Mouse (Mus musculus) left cerebral cortex, postnatal 25 days (tissue): ENCODE data around the gene Cth. TPM values are rescaled to one million over a fixed set of nuclear protein-coding genes. Genes with fewer than 3 reads are reported as not detected.

Experiments used
- DNase-seq, 2 experiments: peaks; one replicate each; pipeline ENCODE4 v3.0.0; 2022; ENCODE audit warnings: low spot score in 2 of 2, mixed read lengths in 1 of 2
- intact Hi-C: fragments of 180-260 bp; cut with DNase I; formaldehyde crosslinking; loops from one replicate; pipeline ENCODE4 v1.15.1; 2025
- total RNA-seq, 2 experiments: library from RNA; stranded (reverse); gene quantifications; 2 replicates each; pipeline ENCODE4 v1.2.3; 2021

The Cth gene
- total RNA-seq, 2 experiments from 2014 or later, result 6.7 to 8.0 TPM

DNA sequence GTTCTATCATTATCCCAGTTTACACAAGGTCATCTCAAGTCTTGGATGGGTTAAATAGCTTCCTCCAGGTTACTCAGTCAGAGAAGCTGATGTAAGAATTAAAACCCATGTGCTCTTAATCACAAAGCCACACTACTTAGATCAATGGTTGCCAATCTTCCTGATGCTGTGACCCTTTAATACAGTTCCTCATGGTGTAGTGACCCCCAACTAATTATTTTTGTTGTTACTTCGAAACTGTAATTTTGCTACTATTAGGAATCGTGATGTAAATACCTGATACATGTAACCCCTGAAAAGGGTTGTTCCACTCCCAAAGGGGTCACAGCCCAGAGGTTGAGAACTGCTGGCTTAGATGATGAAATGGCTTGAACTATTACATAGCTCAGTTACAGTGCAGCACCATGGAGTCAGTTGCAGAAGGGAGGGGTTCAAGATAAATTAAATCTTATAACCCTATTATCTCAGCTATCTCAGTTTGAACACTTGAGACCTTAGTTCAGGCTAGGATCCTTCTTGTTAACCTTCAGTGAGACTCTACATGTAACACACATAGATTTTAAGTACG lies 1.5 kb downstream of the Cth start:
- DNase-seq, result no peak
- intact Hi-C loops, result no loop called here

DNA sequence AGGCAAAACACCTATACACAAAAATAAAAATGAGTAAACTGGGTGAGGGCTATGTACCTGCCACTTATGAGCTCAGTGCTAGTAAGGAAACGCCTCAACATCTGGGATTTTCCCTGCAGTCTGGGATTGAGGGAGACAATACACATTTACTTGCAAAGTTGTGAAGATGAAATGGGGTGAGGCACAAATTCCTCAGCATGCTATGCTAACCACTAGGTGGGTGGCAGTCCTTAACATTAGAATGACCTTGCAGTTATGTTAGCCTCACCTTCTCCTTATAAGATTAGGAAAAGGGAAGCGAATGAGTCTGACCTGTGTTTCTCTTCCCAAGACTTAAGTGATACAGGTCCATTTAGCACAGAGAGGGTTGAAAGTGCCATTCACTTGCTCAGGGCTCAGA lies 3.5 kb downstream of the Cth start:
- intact Hi-C loops, result no loop called here
- no peak for DNase-seq

DNA sequence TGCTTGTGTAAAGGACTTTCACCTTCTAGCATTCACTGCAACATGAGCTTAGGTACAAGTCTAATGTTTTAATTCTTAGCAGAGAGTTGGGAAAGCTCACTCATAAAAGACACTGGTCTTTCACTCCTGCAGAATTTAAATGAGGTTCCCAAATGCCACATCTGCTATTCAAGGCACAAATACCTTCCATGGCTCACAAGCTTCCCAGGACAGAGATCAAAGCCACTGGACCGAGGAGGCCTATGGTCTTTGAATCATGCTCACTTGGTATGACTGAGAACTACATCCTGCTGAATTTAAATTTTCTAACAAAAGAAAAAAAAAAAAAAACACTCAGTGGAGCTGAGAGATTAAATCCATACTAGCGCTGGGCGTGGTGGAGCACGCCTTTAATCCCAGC lies 8.5 kb downstream of the Cth start:
- no peak for DNase-seq
- intact Hi-C loops, result no loop called here

DNA sequence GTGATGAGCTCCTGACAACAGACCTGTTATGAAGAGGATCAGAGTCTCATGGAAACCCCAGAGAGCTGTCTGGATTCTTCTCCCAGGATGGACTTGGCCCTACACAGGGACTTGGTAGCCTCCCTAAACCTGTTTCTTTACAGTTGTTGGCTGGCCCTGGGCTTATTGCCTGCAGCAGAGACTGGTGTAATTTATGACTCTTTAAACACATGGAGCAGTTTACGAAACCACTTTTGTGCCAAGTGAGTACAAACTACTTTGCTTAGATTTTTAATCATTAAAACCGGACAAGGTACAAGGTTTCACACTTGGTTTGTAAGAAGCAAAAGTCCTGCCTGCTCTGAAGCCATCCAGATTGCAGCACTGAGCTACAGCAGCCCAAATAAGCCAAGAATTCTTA lies 12.7 kb downstream of the Cth start:
- intact Hi-C loops, result no loop called here
- no peak for DNase-seq

DNA sequence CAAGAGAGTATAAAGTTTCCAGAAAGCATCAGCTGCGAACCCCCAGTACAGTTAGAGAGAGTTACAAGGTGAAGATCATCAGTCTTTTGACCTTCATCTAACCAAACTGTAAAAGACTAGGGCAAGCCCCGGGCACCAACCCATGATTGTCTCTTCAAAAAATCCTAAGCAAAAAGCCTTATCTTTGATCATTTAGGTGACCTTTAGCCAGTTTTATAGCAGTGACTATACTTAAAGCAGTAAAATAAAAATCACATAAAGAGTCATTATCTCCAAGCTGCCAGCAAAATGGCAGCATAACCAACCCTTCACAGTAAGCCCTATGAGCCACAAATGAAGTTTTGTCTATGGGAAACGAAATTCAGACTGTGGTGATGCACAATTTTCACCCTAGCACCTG lies 14.6 kb downstream of the Cth start:
- intact Hi-C loops, result no loop called here
- DNase-seq, result no peak

DNA sequence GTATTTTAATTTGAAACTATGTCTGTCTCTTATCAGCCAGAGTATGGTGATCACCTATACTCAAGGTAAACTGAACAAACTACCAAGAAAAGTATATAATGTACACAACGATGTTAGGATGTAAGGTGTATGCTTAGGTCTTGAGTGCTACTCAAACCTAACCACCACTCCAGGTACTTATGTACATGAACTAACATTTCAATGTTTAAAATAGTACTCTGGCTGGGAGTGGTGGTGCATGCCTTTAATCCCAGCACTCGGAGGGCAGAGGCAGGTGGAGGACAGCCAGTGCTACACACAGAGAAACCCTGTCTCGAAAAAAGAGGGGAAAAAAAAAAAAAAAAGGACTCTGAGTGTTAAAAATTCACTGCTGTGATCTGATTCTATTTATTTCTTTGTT lies 16.7 kb downstream of the Cth start:
- intact Hi-C loops, result no loop called here
- no peak for DNase-seq

DNA sequence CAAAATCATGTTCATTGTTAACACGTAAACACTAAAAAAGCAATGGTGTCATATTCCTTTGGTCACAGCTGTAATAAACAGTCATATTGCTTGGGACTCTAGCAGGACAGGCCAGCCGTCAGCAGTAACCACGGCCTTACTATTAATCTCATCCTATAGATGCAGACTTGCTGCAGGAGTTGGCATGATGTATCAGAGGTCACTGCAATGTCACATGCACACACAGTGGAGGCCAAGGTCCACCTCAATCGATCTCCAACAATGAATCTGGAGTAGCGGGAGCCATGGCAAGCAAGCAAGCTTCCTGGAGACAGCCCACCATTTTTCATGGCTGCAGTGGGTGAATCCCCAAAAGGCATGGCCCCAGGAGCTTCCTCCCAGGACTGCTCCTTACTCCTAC lies 23.2 kb downstream of the Cth start:
- DNase-seq, result no peak
- intact Hi-C loops, result no loop called here

DNA sequence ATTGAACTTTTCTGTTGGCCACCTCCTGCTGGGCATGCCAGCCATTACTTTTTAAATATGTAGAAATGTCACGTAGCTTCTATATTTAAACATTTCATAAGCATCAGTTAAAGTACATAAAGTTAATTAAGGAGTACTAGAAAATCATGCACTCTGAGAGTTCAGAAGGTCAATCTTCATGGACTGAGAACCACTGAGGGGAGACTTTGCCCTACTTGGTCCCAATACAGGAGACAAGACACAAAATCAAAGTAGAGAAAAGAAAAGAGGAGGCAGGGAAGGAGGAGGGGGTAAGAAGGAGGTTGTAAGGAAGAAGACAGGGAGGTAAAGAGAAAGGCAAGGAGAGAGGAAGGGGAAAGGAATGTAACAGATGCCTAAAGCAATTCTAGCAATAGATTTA lies 24.9 kb downstream of the Cth start:
- DNase-seq, result no peak
- intact Hi-C loops, result no loop called here

DNA sequence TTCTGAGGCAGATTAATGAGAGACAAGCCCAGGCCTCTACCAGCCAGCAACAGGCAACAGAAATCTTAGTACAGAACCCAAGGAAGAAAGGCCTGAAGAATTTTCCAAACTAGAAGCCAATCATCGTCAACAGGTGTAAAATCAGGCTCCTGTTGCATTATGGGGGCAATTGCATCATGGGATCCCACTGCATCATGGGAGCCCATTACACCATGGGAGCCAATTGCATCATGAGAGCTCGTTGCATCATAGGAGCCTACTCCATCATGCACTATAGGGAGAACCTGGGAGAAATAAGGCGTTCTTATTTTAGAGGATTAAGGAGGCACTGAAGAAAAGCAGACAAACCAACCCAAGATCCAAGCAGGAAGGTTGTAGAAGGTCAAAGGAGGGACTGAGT lies 27.2 kb downstream of the Cth start:
- intact Hi-C loops, result no loop called here
- DNase-seq, result no peak

DNA sequence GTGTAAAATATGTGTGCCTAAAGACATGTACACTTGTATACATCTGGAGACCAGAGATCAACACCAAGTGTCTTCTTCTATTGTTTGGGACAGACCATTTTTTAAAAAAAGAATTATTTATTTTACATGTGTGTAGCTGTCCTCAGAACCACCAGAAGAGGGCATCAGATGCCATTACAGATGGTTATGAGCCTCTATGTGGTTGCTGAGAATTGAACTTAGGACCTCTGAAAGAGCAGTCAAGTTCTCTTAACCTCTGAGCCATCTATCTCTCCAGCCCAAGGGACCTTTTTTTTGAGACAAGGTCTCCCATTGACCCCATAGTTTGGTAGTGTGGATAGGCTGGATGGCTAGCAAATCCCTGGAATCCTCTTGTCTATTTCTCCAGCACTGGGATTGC lies 33.1 kb downstream of the Cth start:
- intact Hi-C loops, result no loop called here
- DNase-seq, result no peak

DNA sequence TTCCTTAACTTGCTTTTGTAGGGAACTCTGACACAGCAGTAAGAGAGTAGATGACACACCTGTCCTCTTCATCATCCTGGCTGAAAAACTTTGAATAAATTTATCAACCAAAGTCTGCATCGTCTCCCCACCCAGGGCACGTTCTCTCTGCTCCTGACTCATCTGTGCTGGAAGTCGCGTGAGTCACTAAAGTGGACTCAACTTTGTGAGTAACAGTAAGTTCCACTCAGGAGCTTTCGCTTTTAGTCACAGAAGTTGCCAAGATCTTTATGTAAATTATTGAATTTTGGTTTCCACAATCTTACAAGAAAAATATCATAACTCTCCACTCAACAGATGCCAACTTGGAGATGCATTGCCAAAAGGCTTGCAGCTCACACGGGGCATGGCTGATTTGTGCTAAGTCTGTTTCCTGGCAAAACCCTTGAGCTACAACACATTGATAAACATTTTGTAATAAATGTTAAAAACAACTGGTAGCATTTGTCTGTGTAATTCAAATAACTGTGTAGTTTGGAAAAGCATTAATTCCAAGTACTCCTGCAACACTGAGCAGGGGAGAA lies 40.7 kb downstream of the Cth start:
- peak; percentile 10 to 70 for DNase-seq
- intact Hi-C loops, result loop anchor here (5.0 kb wide), 1 partner anchor 128 kb away; no protein-coding TSS in a partner anchor

DNA sequence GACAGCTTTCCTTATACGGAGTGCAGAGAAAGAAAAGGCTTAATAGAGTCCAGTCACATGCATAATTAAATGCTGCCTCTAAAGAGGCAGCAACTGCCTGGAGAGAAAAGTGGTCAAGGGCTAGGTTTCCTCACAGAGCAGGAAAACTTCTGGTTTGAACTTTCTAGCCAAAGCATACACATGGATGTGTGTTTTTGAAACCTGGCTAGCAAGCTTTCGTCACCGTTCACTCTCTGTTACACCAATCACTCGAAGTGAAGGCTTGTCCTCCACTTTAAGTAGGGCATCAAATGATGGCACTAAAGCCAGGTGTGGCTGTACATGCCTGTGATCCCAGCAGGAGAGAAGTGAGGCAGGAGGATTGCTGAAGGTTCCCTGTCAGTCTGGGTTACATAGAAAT lies 41.8 kb downstream of the Cth start:
- intact Hi-C loops, result loop anchor here (5.0 kb wide), 1 partner anchor 129 kb away; no protein-coding TSS in a partner anchor
- DNase-seq, result no peak

DNA sequence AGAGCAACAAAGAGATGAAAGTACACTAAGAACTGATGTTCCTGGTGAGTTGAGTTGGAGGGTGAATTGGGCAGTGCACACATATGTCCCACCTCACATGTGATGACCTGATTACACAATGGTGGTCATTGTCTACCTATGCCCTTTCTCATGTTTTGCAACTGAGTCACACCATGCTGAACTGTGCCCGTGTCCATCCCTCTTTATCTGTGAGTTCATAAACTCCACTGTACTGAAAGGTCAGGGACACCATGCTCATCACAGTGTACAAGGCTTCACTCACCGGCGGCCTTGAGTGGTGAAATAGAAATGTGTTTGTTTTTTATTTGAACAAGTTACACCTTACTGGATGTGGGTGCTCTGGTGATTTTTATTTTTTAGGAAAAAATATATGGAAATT lies 42.9 kb downstream of the Cth start:
- intact Hi-C loops, result loop anchor here (5.0 kb wide), 1 partner anchor 130 kb away; no protein-coding TSS in a partner anchor
- DNase-seq, result no peak

DNA sequence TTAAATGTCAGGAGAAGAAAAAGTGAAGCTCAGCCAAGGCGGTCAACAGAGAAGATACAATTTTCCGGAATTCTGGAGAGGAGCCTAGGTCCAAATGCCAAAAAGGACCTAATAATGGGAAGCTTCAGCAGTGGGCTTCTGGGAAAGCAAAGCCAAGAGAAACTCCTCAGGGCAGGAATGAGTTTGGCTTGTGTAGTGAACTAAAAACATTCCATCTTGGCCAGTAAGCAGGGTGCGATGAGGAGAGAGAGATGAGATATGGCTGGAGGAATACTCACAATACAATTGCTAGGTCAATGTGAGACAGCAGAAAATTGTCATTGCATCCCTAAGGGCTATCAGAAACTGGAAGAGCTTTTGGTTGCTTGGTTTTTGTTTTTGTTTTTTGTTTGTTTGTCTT lies 43.9 kb downstream of the Cth start:
- no peak for DNase-seq
- intact Hi-C loops, result loop anchor here (5.0 kb wide), 1 partner anchor 131 kb away; no protein-coding TSS in a partner anchor

DNA sequence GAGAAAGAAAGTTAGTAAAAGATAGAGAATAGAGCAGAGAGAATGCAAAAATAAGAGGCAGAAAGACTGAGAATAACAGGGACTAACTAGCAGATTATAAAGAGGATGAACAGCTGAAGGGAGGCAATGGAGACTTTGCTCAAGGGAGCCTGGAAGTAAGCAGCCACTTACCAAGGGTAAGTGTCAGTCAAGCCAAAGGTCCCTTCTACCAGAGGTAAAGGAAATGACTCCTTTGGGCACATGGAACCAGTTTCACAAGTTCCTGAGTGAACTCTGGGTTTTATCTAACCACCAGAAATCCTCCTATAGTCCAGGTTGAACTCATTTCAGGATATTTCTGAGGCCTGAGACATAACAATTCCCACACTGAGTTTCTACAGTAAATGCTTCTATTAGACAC lies 47.0 kb downstream of the Cth start:
- intact Hi-C loops, result loop anchor here (5.0 to 10.0 kb wide), 2 partner anchors 49 to 1667 kb away; partner anchors contain the start of gene Cth
- DNase-seq, result no peak

DNA sequence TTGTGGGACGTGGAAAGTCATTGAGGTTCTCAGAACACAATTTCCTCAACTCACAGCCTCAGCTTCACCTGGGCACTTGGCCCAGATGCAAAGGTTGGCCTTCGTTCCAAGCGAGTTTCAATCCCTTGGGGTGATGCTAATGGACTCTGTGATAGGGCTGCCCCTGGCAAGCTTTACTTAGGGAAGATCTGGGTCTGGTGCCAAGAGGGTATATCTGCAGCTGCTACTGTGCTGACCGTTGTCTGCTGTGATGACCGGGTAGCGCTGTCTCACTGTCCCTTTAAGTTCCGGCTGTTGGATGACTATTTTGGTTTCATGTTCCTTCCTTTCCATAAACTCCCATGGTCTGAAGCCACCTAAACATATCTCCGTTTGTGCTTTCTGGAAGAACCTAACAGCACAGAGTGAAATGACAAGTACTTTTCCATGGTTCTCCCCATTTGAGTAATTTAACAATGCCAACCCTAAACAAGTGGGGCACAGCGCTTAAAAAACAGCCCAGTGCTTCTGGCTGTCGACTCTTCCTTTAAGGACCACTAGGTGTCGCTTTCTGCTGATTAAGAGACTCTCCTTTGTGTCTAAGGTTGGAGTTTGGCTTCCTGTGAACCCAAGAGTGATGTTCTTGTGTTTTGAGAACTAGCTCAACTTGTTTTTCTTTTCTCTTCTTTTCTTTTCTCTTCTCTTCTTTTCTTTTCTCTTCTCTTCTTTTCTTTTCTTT lies 48.3 kb downstream of the Cth start:
- intact Hi-C loops, result loop anchor here (5.0 to 10.0 kb wide), 2 partner anchors 51 to 1668 kb away; partner anchors contain the start of gene Cth
- peak; percentile 56 to 76 for DNase-seq

DNA sequence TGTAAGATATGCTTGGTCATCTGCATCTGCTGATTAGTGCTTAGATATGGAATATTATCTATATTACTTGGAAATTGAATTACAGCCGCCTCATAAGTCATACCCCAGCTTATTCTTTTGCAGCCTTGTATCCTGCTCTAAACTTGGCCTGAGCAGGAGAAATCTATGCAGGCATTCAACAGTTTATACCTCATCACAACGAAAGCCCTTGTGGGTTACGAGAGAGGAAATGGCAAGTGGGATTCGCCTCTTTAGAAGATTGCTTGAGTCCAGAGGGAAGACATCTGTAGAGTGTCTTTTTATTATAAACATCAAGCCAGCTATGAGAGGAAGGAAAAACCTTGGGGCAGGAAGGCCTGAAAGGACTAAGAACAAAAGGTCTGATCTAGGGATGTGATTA lies 52.0 kb downstream of the Cth start:
- DNase-seq, result no peak
- intact Hi-C loops, result loop anchor here (10.0 kb wide), 1 partner anchor 1672 kb away; no protein-coding TSS in a partner anchor

DNA sequence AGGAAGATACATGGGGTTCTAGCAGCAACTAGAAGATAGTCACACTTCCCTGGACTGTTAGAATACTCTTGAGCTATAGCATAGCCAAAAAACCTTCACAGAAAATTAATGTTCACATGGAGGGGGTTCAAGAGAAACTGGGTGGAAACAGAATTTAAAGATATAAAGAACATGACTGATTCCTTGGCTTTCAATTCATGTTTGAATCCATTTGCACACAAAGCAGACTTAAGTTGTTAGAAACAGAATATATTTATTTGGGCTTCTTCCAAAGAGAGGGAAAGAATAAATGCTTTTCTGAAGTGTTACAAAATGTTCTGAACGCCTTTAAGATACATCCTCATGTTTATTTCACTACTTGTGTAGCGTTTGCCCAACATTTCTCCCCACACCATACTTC lies 57.0 kb downstream of the Cth start:
- intact Hi-C loops, result loop anchor here (5.0 kb wide), 1 partner anchor 301 kb away; the partner anchor contains the start of gene Ptger3
- no peak for DNase-seq

DNA sequence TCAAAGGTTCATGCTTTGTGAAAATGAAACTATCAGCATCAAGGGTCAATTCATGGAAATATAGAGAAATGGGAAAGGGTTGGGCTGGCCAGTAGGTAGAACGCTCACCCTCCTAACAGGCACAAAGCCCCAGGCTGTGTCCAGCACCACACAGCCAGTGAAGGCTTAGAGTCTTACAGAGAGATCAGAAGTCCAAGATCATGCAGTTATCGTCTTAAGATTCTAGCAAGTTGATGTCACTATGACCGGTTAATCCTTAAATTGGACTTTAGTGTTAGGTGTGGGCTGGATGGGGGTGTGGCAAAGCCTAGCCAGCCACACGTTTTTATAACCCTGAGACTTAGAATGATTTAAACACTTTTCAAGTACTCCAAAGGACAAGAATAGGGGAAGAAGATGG lies 58.6 kb downstream of the Cth start:
- DNase-seq, result no peak
- intact Hi-C loops, result loop anchor here (5.0 kb wide), 1 partner anchor 299 kb away; the partner anchor contains the start of gene Ptger3

DNA sequence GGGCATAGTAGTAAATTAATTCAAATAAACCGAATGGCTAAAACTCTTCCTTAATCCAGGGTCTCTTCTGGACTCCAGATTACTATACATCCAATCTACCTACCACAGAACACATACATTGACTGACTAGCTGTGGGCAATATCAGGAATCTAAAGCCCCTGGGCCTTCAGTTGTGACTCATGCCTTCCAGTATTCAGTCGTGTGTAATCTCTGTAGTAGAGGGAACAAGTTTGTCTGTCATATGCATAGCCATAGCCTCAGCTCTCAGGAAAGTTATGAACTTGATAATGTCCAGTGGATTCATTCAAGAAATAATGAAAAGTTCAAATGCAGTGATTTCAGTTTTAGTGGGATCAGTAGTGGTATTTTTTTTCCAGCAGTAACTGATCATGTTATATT lies 59.0 kb downstream of the Cth start:
- intact Hi-C loops, result loop anchor here (5.0 kb wide), 1 partner anchor 299 kb away; the partner anchor contains the start of gene Ptger3

DNA sequence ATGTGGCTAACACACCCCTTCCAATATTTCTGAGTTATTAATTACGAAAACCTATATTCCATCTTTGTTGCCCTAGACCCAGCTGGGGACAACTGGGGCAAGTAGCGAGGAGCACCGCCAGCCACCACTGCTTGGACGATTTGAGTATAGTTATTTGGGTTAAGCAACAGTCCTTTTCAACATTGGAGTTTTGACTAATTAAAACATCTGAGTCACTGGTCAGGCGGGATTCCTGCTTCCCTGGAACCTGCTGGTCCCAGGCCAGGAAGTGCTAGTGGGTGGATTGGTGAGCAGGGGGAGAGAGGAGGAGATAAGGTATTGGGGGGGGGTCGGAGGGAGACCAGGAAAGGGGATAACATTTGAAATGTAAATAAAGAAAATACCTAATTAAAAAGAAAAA lies 59.4 kb downstream of the Cth start:
- DNase-seq, result no peak
- intact Hi-C loops, result loop anchor here (5.0 kb wide), 1 partner anchor 298 kb away; the partner anchor contains the start of gene Ptger3

More for the DNA sequence above, 59.0 kb downstream of the Cth start:
- no peak for DNase-seq
